Mouse (Mus musculus): ENCODE measurements around the gene Sirt2. TPM values are rescaled to one million over a fixed set of nuclear protein-coding genes. Genes with fewer than 3 reads are reported as not detected.

Gene Sirt2
- polyA plus RNA-seq, 1 experiment, result 104 TPM

GRCm38 (mm10) chr7:28810107-28811066 is 43.9 kb downstream of the Sirt2 start:
- DNase-seq, result peak; percentile 99
- Histone ChIP-seq H3K27me3 (ENCODE audit: control insufficient read depth, insufficient read depth, low read length) (no peaks in the 10 kb centered on the region), H3K4me1 (replicated peaks; ENCODE audit: control insufficient read depth, insufficient read depth, low read length) (peaks cover 22% of the 10 kb centered on the region), H3K36me3 (ENCODE audit: control insufficient read depth, insufficient read depth, low read length) (peaks cover 24% of the 10 kb centered on the region), H3K4me3 (ENCODE audit: control insufficient read depth, insufficient read depth, low read length) (peak overlapping the region; percentile 74), H3K27ac (ENCODE audit: control insufficient read depth, insufficient read depth, low read length) (peak overlapping the region; percentile 93)
- TF ChIP-seq CTCF (IDR thresholded peaks at IDR 0.05; ENCODE audit: borderline replicate concordance, control insufficient read depth, extremely low read depth, insufficient read depth, low read length, poor library complexity) (no peak), POLR2A (IDR thresholded peaks at IDR 0.05; ENCODE audit: control insufficient read depth, extremely low read depth, insufficient read depth, low read length, poor library complexity) (peak; percentile 94)
- WGBS, result under 1% methylated on average over 70 of the region's 70 CpGs

GRCm38 (mm10) chr7:28811228-28811627 is 44.7 kb downstream of the Sirt2 start:
- Histone ChIP-seq H3K27ac (ENCODE audit: control insufficient read depth, insufficient read depth, low read length) (0 out of 2 replicates have a peak overlapping the region, but pooled peaks have one; percentile 29), H3K4me1 (replicated peaks; ENCODE audit: control insufficient read depth, insufficient read depth, low read length) (peaks cover 27% of the 10 kb centered on the region), H3K36me3 (ENCODE audit: control insufficient read depth, insufficient read depth, low read length) (peaks cover 33% of the 10 kb centered on the region), H3K4me3 (ENCODE audit: control insufficient read depth, insufficient read depth, low read length) (peak overlapping the region; percentile 68), H3K27me3 (ENCODE audit: control insufficient read depth, insufficient read depth, low read length) (no peaks in the 10 kb centered on the region)
- WGBS, result under 1% methylated on average over 40 of the region's 40 CpGs
- peak; percentile 94 for DNase-seq
- TF ChIP-seq POLR2A (IDR thresholded peaks at IDR 0.05; ENCODE audit: control insufficient read depth, extremely low read depth, insufficient read depth, low read length, poor library complexity) (no peak), CTCF (IDR thresholded peaks at IDR 0.05; ENCODE audit: borderline replicate concordance, control insufficient read depth, extremely low read depth, insufficient read depth, low read length, poor library complexity) (no peak)

DNA sequence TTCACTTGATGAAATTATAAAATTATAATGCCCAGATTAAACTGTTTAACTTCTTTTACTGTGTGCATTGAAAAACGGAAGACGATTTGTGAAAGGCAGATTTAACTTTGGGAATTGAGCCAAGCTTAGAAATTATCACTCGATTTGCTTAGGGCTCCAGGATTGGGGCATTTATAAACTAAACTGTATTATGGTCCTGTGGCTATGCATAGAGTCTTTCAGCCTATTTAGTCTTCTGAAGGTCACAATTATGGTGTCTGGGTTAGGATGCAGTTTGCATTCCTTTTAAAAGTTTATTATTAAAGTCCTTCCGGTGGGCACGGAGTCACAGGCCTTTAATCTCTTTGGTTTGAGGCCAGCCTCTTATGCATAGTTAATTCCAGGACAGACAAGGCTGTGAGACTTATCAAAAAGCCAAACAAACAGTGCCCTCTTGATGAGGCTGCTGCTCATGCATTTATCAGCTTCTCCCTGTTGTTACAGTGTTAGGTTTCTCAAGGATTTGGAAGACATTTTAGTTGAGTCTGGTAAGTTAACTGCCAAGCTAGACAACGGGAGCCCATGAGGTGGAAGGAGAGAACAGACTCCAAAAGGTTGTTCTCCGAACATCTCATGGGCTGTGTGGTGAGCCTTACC is 45.2 kb downstream of the Sirt2 start:
- Histone ChIP-seq H3K4me1 (replicated peaks; ENCODE audit: control insufficient read depth, insufficient read depth, low read length) (peaks cover 27% of the 10 kb centered on the region), H3K36me3 (ENCODE audit: control insufficient read depth, insufficient read depth, low read length) (peaks cover 38% of the 10 kb centered on the region), H3K4me3 (ENCODE audit: control insufficient read depth, insufficient read depth, low read length) (peak overlapping the region; percentile 68), H3K27ac (ENCODE audit: control insufficient read depth, insufficient read depth, low read length) (no peak overlapping the region), H3K27me3 (ENCODE audit: control insufficient read depth, insufficient read depth, low read length) (no peaks in the 10 kb centered on the region)
- DNase-seq, result no peak
- TF ChIP-seq POLR2A (IDR thresholded peaks at IDR 0.05; ENCODE audit: control insufficient read depth, extremely low read depth, insufficient read depth, low read length, poor library complexity), result no peak
- no peak for TF ChIP-seq CTCF (IDR thresholded peaks at IDR 0.05; ENCODE audit: borderline replicate concordance, control insufficient read depth, extremely low read depth, insufficient read depth, low read length, poor library complexity)
- WGBS, result 4% methylated on average over 7 of the region's 7 CpGs

DNA sequence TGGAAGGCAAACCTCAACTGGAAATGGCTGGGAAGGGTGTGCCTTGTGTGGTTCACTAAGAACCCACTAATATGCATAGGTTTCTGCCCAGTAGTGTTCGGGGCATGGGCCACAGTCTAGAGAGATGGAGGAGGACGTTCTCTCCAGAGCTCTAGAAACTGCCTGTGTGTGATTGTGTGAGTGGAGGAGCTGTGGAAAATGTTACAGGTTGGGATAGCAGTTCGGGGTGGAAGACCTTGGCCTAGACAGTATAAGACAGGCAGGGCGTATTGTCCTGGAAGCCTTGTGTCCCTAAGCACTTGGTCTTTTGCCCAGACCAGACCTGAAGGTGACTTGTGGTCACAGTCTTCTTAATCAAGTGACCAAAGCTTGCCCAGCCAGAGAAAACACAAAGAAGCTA is 45.9 kb downstream of the Sirt2 start:
- peaks cover 45% of the 10 kb centered on the region for H3K36me3 ChIP-seq (ENCODE audit: control insufficient read depth, insufficient read depth, low read length)
- DNase-seq, result no peak
- 0 out of 2 replicates have a peak overlapping the region, but pooled peaks have one; percentile 2 for H3K4me3 ChIP-seq (ENCODE audit: control insufficient read depth, insufficient read depth, low read length)
- H3K4me1 ChIP-seq (replicated peaks; ENCODE audit: control insufficient read depth, insufficient read depth, low read length), result peaks cover 27% of the 10 kb centered on the region
- no peaks in the 10 kb centered on the region for H3K27me3 ChIP-seq (ENCODE audit: control insufficient read depth, insufficient read depth, low read length)
- H3K27ac ChIP-seq (ENCODE audit: control insufficient read depth, insufficient read depth, low read length), result no peak overlapping the region
- WGBS, result 46% methylated on average over 4 of the region's 4 CpGs
- TF ChIP-seq CTCF (IDR thresholded peaks at IDR 0.05; ENCODE audit: borderline replicate concordance, control insufficient read depth, extremely low read depth, insufficient read depth, low read length, poor library complexity) (no peak), POLR2A (IDR thresholded peaks at IDR 0.05; ENCODE audit: control insufficient read depth, extremely low read depth, insufficient read depth, low read length, poor library complexity) (no peak)

GRCm38 (mm10) chr7:28812949-28813348 is 46.4 kb downstream of the Sirt2 start:
- Histone ChIP-seq H3K36me3 (ENCODE audit: control insufficient read depth, insufficient read depth, low read length) (peaks cover 50% of the 10 kb centered on the region), H3K4me1 (replicated peaks; ENCODE audit: control insufficient read depth, insufficient read depth, low read length) (peaks cover 24% of the 10 kb centered on the region), H3K27ac (ENCODE audit: control insufficient read depth, insufficient read depth, low read length) (no peak overlapping the region), H3K4me3 (ENCODE audit: control insufficient read depth, insufficient read depth, low read length) (no peak overlapping the region), H3K27me3 (ENCODE audit: control insufficient read depth, insufficient read depth, low read length) (no peaks in the 10 kb centered on the region)
- 72% methylated on average over 5 of the region's 5 CpGs for WGBS
- no peak for DNase-seq
- TF ChIP-seq CTCF (IDR thresholded peaks at IDR 0.05; ENCODE audit: borderline replicate concordance, control insufficient read depth, extremely low read depth, insufficient read depth, low read length, poor library complexity) (no peak), POLR2A (IDR thresholded peaks at IDR 0.05; ENCODE audit: control insufficient read depth, extremely low read depth, insufficient read depth, low read length, poor library complexity) (no peak)

DNA sequence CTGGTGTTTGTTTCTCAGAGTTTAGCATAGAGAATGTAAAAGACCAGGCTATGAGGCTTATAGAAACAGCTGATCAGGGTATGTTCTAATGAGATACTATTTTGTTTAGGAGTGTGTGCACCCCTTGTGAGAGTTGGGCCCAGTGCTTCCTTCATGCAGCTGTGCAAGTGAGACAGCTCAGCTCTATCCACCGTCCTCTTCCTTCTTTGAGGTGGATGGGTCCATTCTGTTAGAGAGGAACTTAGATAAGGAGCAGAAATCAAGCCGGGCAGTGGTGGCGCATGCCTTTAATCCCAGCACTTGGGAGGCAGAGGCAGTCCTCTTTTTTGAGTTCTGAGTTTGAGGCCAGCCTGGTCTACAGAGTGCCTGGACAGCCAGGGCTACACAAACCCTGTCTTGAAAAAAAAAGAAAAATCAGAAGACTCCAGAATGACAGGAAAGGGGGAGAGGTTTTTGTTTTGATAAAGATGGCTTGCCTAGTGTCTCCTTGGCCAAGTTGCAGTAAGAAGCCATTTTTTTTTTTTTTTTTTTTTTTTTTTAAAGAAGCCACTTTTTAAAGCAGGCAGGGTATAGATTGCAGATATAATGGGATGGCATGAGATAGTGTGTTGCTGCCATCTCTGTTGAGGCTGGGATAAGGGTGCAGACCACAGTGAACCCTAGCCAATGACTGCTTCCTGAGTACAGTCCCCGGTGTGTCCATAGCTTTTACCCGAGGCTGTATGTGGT is 47.9 kb downstream of the Sirt2 start:
- DNase-seq, result no peak
- 94% methylated on average over 5 of the region's 5 CpGs for WGBS
- TF ChIP-seq CTCF (IDR thresholded peaks at IDR 0.05; ENCODE audit: borderline replicate concordance, control insufficient read depth, extremely low read depth, insufficient read depth, low read length, poor library complexity) (no peak), POLR2A (IDR thresholded peaks at IDR 0.05; ENCODE audit: control insufficient read depth, extremely low read depth, insufficient read depth, low read length, poor library complexity) (no peak)
- H3K27me3 ChIP-seq (ENCODE audit: control insufficient read depth, insufficient read depth, low read length), result no peaks in the 10 kb centered on the region
- H3K27ac ChIP-seq (ENCODE audit: control insufficient read depth, insufficient read depth, low read length), result no peak overlapping the region
- H3K4me1 ChIP-seq (replicated peaks; ENCODE audit: control insufficient read depth, insufficient read depth, low read length), result peaks cover 21% of the 10 kb centered on the region
- H3K36me3 ChIP-seq (ENCODE audit: control insufficient read depth, insufficient read depth, low read length), result peaks cover 65% of the 10 kb centered on the region
- no peak overlapping the region for H3K4me3 ChIP-seq (ENCODE audit: control insufficient read depth, insufficient read depth, low read length)
